Mouse (Mus musculus) liver, embryonic 18 days (tissue): ENCODE results near the gene Eme1. TPM values are rescaled to one million over a fixed set of nuclear protein-coding genes. Genes with fewer than 3 reads are reported as not detected.

Experiments
- polyA plus RNA-seq: library from polyadenylated mRNA; depleted of rRNA; stranded (reverse); fragments of >200 nt; gene quantifications from 2 replicates; pipeline ENCODE4 v1.2.3, GENCODE M21; 2012; rRNA removed

Gene Eme1
- polyA plus RNA-seq = 6.0 and 6.5 TPM in 2 replicates

DNA sequence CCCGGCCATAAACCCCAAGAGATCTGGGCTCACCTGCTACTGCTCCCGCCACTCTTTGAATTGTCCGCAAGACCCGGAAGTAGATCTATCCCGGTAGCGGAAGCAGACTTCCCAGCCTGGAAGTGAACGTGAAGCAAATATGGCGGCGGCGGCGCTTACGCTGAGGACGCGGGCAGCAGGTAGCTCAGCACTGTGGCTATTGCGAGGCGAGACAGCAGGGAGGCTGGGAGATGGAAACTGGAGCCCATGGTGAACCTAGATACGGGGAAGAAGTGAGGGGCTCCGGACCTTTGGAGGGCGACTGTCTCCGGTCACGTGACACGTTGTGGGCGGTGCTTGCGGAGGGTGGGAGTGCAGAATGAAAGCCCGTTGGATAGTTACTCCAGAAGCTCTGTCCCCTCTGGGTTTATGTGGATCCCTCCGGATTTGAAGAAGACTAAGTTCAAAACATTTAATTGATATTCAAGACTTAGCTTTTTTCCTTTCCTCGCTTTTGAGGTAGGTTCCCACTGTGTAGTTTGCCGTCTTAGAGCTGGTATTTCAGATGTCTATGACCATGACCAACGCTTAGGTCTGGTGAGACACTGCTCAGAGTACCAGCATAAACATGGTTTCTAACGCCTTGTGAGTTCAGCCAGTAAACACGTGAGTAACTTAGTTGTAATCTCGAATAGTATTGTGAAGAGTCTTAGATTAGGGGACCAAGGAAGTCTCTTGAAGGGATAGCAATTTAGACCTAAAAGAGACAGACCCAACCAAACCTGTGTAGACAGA, at the start of gene Eme1, which contains the start of gene Mrpl27:
TSS of gene Eme1 (minus strand) at position 302 of the 774 bp plus-strand sequence.
TSS of gene Mrpl27 (plus strand) at position 105 of the 774 bp plus-strand sequence.

GRCm38 (mm10) chr11:94676754-94677606, 23.2 kb upstream of the Eme1 start, which contains the start of gene Xylt2:
Xylt2 (minus strand) TSS chr11:94677515.

DNA sequence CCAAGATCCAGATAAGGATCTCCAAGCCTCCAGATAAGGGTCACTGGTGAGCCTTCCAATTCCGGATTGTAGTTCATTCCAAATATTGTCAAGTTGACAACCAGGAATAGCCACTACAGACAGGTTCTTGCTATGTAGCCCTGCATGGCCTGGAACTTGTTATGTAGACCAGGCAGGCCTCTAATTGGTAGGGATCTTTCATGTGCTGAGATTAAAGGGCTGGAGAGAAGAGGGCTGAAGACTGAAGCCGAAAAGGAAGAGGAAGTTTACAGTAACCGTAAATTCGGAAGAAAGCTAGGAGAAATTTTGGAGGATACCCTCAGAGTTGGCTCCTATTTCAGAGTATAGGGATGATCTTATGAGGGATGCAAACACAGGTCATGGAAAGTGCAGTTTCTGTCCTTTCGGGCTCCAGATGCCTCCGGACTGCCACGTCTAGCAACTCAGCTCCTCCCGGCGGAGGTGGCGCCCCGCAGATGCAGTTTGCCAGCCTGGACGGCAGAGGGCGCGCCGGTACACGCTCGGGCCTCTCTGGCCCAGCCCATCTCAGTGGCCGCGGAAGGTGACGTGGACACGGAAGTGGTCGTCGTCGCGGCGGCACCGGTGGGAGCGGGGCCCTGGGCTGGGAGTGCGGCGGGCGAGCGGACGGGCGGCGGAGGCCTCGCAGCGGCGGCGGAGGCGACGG, 24.4 kb downstream of the Eme1 start, which contains the start of gene Lrrc59:
TSS of gene Lrrc59 (plus strand) at position 569 of the 685 bp plus-strand sequence.

GRCm38 (mm10) chr11:94601321-94602281, 52.2 kb downstream of the Eme1 start, which contains the start of gene Acsf2:
Acsf2 (minus strand) TSS chr11:94601871.

Other genes with a start within 250 kb of the Eme1 start
- gene Cacna1g, start 179.8 kb downstream of the Eme1 start, polyA plus RNA-seq = 0.77 and 2.2 TPM in 2 replicates
- not detected in 2 replicates for gene Spata20, start 167.8 kb downstream of the Eme1 start, polyA plus RNA-seq
- 0.07 and 0.10 TPM in 2 replicates for gene Epn3, start 154.0 kb downstream of the Eme1 start, polyA plus RNA-seq
- 0.21 and 0.26 TPM in 2 replicates for gene Mycbpap, start 132.2 kb downstream of the Eme1 start, polyA plus RNA-seq
- gene Rsad1, start 104.7 kb downstream of the Eme1 start, polyA plus RNA-seq = 1.5 and 2.1 TPM in 2 replicates
- gene Chad, start 88.9 kb downstream of the Eme1 start, polyA plus RNA-seq = 0.01 and 0.02 TPM in 2 replicates
- gene Acsf2, start 52.1 kb downstream of the Eme1 start, polyA plus RNA-seq = 8.3 and 8.5 TPM in 2 replicates
- 39.4 and 42.3 TPM in 2 replicates for gene Lrrc59, start 24.2 kb downstream of the Eme1 start, polyA plus RNA-seq
- gene Mrpl27, start 197 bp downstream of the Eme1 start, polyA plus RNA-seq = 56.6 and 60.5 TPM in 2 replicates
- gene Xylt2, start 23.6 kb upstream of the Eme1 start, polyA plus RNA-seq = 3.7 and 4.1 TPM in 2 replicates
- not detected in 2 replicates for gene Gm11541, start 50.5 kb upstream of the Eme1 start, polyA plus RNA-seq
- not detected in 2 replicates for gene Cdc34b, start 87.8 kb upstream of the Eme1 start, polyA plus RNA-seq
- gene Tmem92, start 128.7 kb upstream of the Eme1 start, polyA plus RNA-seq = not detected in 2 replicates